Mouse (Mus musculus): ENCODE results near the gene Lin7c.
"Not testable (repeated sequence)": the region's sequence is repeated elsewhere in the genome, so short reads cannot be mapped to it uniquely, and the experiment has no call there.

Gene Lin7c

DNA sequence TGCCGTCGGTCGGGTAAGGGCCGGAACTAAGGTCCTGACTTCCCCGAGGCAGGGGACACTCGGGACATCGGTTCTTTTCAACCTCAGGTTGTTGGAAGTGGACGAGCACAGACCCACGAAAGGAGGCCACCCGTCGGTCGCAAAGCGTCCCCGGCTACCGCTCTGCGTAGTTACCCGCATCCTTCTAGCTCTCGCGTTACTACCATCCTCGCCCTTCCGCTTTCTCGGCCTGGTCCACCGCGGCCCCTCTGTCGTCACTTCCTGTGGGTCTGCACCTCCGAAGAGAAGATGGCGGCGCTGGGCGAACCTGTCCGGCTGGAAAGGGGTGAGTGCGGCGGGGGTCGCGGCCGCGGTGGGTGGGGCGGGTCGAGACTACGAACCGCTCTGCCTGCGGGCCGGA, at the start of gene Lin7c:
Gene Lin7c, plus strand, starts transcription at position 257 of the 400 bp plus-strand sequence.
- CTCF ChIA-PET: interaction anchor here (0.8 kb wide), 1 partner anchor 13 kb away, joined by 3 read pairs; no protein-coding TSS in a partner anchor

DNA sequence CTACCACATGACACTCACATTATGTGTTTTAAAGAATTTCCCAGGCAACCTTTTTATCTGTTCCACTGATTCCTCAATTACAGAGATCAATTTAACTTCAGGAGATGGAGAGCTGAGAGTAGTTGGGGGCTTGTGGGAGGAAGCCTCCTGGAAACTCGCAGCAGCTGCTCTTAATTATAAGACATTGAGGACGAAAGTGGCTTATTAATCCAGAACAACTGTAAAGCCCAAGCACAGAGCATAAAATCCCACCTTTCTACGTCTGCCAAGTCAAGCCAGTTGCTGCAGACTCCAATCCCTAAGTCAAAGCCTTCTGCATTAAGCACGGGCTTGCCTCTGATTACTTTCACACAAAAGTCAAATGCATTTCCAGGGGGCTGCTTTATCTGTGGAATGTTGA, 44.3 kb upstream of the Lin7c start:
- CTCF ChIA-PET: no interaction called here

DNA sequence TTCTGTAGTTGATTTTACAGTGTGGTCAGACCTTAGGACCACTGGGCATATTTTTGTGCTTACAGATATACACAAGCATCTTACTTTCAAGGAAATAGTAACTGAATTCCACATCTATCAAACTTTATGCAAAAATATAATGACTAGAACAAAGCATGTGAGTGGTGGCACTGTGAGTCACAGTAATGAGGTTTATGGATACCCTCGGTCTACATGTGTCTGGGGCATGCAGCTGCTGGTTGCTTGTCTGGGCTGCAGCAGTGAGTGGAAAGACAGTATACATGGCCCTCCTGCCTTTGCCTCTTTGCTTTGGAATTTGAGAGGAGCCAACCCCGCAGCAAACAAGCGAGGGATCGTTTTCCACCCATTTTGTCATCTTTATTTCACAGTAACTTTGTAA, 42.3 kb upstream of the Lin7c start:
- CTCF ChIA-PET: no interaction called here

DNA sequence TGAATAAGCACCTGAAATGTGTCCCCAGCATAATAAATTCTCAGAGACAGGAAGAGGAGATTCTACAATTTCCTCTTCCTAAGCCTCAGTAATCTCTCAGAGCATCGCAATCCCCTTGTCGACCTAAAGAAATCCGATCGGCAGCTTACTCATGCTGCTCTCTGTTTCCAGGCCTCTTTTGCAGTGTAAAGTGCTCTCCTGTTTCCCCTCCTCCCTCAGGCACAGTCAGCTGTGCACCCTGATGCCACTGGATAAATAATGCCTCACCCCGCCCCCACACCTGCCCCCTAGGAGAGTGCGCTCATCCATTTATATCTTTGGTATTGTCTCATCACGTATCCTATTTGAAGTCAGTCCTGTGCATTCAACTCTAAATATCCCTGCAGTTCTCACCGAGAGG, 41.9 kb upstream of the Lin7c start:
- CTCF ChIA-PET: no interaction called here

DNA sequence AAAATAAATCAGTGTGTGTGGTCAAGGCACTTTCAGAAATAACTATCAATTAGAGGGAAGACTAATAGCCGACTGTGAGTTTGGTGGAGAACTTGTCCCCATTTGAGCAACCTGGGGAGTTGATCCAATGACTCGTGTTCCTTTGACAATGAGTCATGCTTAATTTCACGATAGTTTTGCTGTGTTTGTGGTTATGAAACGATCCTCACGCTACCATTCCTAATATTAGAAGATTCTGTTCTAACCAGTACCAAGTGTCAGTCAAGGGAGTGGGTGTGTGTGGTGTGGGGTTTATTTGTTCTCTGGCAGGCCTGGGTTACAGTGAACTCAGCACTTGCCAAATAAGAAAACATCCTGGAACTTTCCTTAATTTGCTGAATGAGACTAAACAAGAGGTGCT, 35.1 kb upstream of the Lin7c start:
- CTCF ChIA-PET: no interaction called here

DNA sequence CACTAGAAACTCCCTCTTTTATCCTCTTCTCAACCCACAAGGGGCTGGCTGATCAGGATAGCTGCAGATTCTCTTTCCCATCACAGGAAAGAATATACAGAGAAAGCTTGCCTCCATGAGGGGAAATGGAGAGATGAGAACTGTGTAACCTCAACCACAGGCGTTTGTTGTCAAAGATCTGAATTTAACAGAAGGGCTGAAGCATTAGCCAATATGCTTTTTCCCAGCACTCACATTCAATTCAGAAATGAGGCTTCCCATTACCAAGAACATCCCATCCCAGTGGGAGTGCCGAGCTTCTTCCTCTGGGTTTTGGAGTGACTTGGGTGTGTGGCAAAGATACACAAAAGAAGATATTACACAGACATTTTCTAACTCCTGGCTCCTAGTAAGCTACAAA, 31.0 kb upstream of the Lin7c start:
- CTCF ChIA-PET: no interaction called here

DNA sequence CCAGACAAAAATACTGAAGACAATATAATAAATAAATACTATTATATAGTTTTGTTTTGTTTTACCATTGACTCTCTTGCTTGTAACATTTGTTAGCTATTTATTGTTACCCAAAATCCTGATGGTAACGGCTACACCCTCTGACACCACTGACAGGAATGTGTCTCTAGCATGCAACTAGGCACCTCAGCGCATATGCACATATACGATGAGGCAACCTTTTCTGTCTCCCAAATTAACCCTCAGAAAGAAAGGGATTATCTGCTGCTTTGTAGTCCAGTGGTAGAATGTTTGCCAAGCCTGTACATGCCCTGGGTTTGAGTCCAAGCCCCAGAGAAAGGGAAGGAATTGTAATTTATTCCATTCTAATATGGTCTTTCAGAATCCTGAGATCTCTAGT, 29.8 kb upstream of the Lin7c start:
- CTCF ChIA-PET: no interaction called here

DNA sequence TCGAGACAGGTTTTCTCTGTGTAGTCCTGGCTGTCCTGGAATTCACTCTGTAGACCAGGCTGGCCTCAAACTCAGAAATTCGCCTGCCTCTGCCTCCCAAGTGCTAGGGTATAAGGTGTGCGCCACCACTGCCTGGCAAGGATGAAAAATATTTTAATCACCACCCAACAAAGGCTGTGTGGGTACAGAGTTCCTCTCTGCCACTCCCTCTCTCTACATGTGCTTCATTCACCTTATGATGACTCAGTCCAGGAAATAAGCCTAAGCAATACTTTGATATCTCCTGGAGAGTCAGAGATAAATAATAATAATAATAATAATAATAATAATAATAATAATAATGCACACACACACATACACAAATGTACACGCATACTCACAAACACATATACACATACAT, 11.2 kb upstream of the Lin7c start:
- CTCF ChIA-PET: not testable (repeated sequence)

DNA sequence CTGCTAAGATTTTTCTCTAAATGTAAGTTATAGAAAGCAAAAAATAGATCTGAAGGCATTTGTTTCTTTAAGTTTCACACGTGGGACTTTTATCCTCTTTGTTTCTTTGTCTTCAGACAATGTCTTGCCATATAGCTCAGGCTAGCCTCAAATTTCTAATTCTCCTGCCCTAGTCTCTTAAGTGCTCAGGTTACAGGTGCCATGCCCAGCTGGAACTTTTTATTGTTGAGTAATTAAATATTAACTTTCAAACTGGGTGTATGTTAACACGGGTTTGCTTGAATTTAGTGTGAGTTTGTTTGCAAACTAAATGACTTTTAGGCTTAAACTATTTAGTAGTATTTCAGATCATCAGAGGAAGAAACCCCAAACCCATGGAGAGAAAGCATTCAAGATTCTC, 9.5 kb upstream of the Lin7c start:
- CTCF ChIA-PET: no interaction called here

DNA sequence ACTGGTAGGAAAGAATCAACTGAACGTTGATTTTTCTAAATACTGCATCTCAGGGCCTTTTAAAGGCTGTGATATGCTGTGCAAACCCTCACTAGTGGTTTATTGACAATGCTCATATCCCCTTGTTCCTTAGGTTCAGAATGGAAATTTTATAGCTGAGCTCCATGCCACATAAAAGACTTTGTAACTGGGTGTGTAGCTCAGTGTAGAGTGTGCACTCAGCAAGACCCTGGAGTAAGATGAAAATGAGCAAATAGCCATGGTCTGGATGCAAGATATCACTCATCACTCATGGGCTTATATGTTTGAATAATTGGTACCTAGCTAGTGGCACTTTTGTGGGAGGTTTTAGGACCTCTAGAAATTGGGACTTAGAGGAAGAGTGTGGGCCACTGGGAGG, 9.0 kb upstream of the Lin7c start:
- CTCF ChIA-PET: interaction anchor here (0.6 kb wide), 1 partner anchor 1003 kb away, joined by 3 read pairs; no protein-coding TSS in a partner anchor

DNA sequence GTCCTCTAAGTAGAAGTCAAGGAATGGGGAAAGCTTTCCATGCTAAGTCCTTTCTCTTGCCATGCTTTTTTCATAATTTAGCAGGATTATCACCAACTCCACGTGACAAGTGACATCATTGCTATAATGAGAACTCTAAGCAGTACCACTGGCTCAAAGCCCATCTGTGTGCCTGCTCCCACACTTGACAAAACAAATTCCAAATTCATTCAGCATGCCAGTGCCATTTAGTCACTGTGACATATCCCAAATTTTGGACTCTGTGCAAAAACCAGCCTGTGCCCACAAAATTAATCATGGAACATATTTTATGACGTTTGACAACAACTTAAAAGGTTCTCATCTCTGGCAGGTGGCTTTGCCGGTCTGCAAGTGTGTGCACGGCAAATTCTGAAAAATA, 6.5 kb upstream of the Lin7c start:
- CTCF ChIA-PET: no interaction called here

DNA sequence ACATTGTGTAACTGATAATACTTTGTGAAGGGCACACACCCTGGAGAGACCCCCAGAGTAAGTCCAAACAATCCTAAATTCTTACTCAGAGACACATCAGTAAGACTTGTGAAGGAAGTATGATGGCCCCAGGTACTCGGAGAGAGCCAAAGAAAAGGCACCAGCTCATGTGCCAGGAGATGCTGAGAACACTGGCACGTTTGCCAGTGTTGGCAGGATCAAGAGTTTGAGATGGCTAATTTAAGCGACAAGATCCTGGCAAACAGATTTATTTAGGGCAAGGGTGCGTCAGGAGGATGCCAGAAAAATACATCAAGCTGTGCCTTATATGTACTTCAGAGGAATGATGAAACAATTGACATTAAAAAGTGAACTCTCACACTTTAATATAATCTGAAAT, 6.1 kb upstream of the Lin7c start:
- CTCF ChIA-PET: no interaction called here

DNA sequence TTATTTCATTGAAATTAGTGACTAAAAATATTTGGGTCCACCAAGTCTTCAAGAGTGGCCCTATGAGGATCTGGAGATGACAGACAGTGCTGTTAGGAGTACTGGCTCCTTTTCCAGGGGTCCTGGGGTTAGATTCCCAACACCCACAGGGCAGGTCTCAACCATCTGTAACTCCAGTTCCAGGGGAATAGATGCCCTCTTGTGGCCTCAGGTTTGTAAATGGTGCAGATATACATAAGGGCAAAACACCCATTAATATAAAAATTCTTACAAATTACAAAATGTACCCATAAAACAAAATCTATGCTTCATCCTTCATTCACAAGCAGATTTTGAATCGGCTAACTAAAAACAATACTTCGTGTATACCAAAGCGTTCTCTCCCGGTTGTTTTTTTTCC, 585 bp upstream of the Lin7c start:
- CTCF ChIA-PET: no interaction called here

DNA sequence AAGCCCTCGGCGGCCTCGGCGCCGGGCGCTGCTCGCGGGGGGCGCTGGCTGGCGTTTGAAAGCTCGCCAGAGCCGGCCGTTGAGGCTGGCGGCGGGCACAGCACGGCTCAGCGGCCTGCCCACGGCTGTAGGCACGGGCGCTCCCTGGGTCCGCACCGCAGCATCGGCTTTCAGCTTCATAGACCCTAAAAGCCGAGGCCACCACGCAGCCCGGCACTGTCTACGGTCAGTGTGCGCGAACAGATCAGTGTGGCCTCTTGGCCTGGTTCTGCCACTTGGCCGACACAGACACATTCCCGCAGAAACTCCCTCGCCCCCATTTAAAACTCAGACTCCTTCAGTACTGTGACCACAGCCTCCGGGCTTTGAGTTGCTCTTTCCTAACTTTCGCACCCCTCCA, 378 bp downstream of the Lin7c start:
- CTCF ChIA-PET: interaction anchor here (0.8 kb wide), 1 partner anchor 12 kb away, joined by 3 read pairs; no protein-coding TSS in a partner anchor

DNA sequence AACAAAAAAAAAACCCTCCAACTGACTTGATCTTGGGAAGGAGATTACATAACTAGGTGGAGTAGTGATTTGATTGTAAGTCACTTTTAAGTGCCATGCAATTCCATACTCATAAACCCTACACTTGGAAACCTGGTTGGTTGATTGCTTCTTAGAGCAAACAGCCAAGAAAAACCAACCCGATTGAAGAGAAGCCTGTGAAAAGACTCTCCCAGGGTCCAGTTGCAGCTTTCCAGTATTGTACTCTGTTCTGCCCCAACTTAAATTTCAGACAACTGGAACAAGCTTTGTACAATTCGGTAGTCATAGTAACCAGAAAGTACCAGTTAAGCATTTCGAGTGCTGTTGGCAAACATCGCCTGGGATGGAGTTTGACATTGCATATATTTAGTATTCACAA, 818 bp downstream of the Lin7c start:
- CTCF ChIA-PET: interaction anchor here (0.8 kb wide), 1 partner anchor 12 kb away, joined by 3 read pairs; no protein-coding TSS in a partner anchor

DNA sequence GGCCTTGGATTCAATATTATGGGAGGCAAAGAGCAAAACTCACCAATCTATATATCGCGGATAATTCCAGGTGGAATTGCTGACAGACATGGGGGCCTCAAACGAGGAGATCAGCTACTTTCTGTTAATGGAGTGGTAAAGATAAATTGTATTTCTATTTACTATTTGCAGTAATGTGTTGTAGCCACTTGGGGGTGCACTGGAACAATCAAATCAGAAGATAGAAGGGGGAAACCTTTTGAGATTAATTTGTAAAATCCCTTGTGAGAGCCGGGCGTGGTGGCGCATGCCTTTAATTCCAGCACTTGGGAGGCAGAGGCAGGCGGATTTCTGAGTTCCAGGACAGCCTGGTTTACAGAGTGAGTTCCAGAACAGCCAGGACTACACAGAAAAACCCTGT, 5.7 kb downstream of the Lin7c start:
- CTCF ChIA-PET: no interaction called here

DNA sequence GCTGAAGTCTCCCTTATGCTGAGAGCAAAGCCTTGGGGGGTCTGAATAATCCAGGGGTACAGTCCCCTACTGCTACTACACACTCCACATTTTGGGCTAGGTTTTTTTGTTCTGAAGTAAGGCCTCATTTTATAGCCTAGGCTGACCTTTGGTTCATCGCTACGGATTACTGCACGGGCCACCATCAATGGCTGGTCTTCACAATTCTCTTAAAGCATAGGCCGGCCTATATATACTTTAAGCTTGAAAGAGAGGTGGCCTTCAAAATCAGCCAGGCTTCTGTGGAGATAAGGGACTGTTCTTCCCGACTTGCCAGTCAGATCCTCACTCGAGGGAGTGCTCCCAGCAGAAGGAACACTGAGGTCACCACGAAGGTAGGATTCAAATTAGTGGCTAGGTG, 12.2 kb downstream of the Lin7c start:
- CTCF ChIA-PET: interaction anchor here (0.5 kb wide), 1 partner anchor 12 kb away, joined by 3 read pairs; the partner anchor contains the start of gene Lin7c

DNA sequence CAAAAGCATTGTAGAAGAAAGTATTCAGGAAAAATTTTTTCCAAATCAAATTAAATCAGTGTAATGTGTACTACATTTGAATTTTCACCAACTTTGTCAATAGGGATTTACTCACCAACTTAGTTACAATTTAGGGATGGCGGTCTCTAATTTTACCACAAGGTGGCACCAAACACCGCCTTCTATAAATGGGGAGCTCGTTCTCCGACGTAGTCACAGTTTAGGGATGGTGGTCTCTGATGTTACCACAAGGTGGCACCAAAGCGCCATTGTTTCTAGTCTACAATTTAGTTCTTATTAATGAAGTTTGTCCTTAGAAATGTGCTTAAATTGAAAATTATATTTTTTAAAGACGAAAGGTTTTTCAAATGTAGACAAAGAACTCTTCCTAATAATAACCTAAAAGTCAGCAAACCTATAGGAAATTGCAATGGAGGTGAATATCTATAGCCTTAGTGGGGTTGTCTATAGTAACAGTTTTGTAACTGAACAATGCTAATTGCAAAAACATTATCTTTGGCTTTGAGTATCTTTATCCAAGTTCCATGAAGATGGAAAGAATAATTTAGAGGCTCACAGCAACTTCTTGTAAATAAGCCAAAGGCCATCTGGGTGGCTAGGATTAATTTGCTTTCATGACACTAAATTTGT, 13.6 kb downstream of the Lin7c start:
- CTCF ChIA-PET: interaction anchor here (0.7 kb wide), 1 partner anchor 416 kb away, joined by 4 read pairs; no protein-coding TSS in a partner anchor

DNA sequence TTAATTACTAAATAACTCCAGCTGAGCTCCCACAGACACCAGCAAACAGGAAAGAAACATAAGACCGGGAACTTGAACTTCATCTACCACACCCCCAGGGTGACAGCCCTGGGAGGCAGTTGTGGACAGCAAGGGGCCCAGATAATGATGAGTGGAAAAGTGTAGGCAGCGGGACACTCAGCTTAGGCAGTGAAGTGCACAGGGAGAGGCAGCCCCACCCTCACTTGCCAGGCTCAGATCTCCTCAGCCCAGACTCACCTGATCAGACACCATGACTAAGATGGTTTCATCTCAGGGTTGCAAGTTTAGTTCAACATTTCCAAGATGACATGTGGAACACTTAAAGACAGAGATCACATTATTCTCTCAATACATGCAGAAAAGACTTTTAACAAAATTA, 18.5 kb downstream of the Lin7c start:
- CTCF ChIA-PET: no interaction called here

DNA sequence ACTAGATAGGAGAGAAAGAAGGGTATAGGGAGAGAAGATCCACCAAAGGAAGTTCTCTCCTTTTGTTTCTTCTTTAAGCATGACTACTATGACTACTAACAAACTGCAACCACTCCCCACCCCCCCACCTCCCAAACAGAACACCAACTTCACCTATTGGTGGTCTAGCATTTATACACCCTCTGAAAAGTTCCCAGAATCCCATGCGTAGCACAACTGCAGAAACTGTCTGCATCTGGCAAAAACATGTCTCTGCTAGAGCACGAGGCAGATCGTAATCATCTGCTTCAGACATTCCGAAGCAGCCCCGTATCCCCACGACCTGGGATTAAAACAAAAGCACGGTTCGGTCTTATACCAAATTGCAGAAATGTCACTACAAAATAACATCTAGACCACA, 21.6 kb downstream of the Lin7c start:
- CTCF ChIA-PET: no interaction called here

DNA sequence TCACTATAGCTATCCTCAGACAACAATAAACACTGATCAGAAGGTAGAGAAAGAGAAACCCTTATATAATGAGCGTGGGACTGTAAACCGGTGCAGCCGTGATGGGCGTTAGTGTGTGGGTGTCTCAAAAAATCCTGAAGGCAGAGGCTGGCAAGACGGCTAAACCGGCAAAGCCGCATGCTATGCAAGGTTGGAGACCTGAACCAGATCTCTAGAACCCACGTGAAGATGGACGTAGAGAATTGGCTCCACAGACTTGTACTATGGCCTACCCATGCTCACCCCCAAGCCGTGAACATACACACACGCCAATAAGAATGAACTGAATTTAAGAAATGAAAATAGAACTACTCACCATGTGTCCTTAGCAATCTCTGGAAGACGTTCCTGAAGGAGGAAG, 22.1 kb downstream of the Lin7c start:
- CTCF ChIA-PET: no interaction called here

DNA sequence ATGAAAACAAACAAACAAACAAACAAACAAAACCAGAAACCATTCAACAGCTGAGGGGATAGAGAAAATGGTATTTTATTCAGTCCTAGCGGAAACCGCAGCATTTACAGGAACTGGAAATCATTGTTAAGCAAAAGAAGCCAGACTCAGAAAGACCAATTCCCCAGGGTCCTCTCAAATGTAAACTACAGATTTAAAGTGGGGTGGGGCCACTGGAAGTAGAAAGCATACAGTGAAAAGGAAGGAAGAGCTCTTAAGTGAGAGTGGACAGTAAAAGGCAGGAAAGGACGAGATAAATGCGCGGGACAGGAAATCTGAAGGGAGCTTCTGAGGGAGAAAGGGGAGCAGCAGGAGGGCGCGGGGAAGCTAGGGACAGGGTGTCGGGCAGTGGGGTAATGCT, 22.6 kb downstream of the Lin7c start:
- CTCF ChIA-PET: no interaction called here

DNA sequence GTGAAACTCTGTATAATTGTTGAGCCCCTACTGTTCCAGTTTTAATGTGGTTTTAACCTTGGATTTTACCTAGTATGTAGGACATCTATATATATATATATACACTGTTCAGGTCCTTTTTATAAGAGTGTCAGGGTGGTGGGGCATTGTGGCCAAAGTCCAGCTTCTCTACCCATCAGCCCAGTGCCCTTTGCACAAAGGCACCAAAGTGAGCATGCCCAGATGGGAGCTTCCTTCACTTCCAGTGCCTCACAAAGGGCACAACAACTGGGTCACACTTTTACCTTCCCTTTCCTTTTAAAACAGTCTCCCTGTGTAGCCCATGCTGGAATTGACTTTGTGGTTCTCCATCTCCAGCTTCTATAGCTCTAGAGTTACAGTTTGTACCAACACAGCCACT, 23.9 kb downstream of the Lin7c start:
- CTCF ChIA-PET: no interaction called here

DNA sequence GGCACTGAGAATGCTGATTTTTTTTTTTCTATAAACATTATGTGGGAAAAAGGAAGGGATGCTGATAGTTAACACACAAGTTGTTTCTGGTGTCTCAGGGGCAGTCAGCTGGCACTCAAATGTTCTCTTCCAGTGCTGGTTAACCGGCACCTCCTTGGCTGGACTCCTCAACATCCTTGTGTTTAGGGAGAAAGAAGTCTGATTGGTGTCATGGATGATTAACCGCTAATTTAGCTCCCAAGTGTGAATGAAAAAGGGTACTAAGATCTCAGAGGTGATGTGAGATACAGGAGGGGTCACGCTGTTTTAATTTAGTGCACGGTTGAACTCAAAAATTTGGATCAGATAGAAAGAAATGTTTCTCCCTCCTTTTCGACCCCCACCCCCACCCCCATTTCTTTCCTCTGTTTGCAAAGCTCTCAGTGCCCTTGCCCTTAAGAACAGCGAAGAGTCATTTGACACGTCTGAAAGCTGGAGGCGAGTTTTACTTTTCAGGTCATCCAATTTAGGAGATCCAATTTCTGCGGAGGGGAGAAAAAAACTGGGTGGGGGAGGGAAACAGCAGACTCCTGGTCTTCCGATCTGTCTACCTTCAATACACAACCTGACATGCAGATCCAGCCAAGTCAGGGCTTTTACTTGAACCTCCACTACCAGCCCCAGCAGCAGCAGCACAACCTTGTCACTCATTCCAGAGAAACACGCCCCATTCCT, 26.3 kb downstream of the Lin7c start:
- CTCF ChIA-PET: no interaction called here
